Mouse (Mus musculus) E14TG2a.4 (cell line): ENCODE data around the gene Krt4.

Source experiments
- CTCF ChIP-seq: conservative IDR thresholded peaks from 2 replicates; pipeline ENCODE4 v1.5.1; 2014; ENCODE audit warnings: low read length
- NANOG ChIP-seq: IDR thresholded peaks from 2 replicates; pipeline ENCODE4 v1.6.1; 2014; ENCODE audit warnings: borderline replicate concordance, low read length, mixed read lengths

DNA sequence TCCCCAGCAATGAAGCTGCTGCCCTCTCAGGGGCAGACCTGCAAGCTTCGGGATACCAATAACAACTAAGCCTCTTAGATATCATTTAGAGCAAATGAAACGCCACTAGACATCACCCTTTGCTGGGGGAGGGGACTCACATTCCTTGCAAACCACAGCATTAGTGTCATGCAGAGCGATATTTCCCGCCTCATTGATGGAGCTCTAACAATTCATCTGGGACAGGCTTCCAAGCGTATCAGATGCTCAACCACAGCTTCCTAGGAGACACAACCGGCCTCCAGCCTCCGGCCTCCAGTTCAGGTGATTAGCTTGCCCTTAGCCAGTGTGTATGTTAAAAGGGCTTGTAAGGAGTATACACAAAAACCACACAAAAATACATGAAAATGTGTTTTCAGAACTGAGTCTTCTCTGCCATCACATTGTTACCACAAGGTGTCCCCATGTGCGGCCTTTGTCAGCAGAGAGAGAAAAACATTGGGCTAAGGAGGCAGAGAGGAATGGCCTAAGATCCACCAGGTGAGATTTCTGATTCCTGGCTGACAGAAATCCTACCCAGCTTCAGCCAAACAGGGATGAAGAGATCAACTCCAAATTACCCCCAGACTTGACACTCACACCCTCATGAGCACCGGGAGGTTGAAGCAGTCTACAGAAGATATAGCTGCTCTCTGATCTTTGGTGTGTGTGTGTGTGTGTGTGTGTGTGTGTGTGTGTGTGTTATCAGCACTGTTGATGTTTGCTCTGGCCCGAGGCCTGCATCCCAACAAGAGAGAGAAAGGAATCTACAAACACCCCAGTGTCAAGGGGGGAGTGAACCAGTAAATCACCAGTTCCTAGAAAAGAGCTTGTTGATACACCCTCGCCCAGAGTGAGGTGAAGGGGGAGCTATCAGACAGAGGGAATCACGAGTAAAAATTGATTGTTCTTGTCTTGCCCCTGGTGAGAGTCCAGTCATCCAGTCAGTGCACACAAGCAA lies 22.1 kb downstream of the Krt4 start:
- TF ChIP-seq CTCF (no peak; the same call in 1 of the 2 replicates), NANOG (no peak)
